Comparison of ENCODE assay signal across 9 mouse cellular contexts in the genomic region with DNA sequence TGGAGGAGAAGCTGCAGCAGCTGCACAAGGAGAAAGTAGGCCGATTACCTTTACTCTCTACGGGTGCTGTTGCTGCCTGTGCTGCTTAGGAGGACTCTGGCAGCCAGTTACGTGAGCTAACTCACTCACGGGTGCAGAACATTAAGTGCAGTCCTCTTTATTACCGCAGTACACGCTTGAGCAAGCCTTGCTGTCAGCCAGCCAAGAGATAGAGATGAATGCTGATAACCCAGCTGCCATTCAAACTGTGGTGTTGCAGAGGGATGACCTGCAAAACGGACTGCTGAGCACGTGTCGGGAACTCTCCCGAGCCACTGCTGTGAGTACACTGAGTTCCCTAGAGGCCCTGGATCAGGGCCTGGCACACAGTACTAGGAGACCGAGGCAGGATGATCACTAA. TPM values are rescaled to one million over a fixed set of nuclear protein-coding genes. Genes with fewer than 3 reads are reported as not detected.
A peak's percentile ranks its signal among the peaks of the same experiment; 100 is the strongest.
DNase-seq lines count a peak whose midpoint lies in the region; ATAC-seq lines count a peak whose summit lies in the region.
"Had no signal": no experiment of that assay in that cellular context is flagged by ENCODE, and none has a peak within 500 bp of the region (broad histone marks: within the 10 kb centered on the region; RNA-seq: fewer than 3 reads in every experiment).

No protein-coding gene starts in this region.

- H3K36me3 ChIP-seq in liver, embryonic 13.5 days: peaks cover 10% of the 10 kb centered on the region; the same call in 1 of the 2 replicates
- H3K36me3 ChIP-seq in neural tube, embryonic 14.5 days (ENCODE audit: control insufficient read depth, insufficient read depth, low read length): peaks cover 34% of the 10 kb centered on the region
- peaks cover 54% of the 10 kb centered on the region for H3K36me3 ChIP-seq in forebrain, embryonic 13.5 days (ENCODE audit: poor library complexity, severe bottlenecking)

- 69% methylated on average over 11 of the region's 11 CpGs for WGBS in liver, embryonic 13.5 days (ENCODE audit: insufficient replicate concordance)
- WGBS in neural tube, embryonic 14.5 days: 58% methylated on average over 11 of the region's 11 CpGs
- 85% methylated on average over 11 of the region's 11 CpGs for WGBS in forebrain, embryonic 13.5 days

- no peaks in the 10 kb centered on the region for H3K27me3 ChIP-seq in liver, embryonic 13.5 days
- no peaks in the 10 kb centered on the region for H3K27me3 ChIP-seq in neural tube, embryonic 14.5 days (ENCODE audit: control insufficient read depth, insufficient read depth, low read length)
- H3K27me3 ChIP-seq in forebrain, embryonic 13.5 days: no peaks in the 10 kb centered on the region
- H3K27me3 ChIP-seq: midbrain, embryonic 12.5 days had no signal

- H3K27ac ChIP-seq in liver, embryonic 13.5 days: no peak overlapping the region
- no peak overlapping the region for H3K27ac ChIP-seq in neural tube, embryonic 14.5 days (ENCODE audit: low read depth, low read length)
- no peak overlapping the region for H3K27ac ChIP-seq in forebrain, embryonic 13.5 days
- H3K27ac ChIP-seq: midbrain, embryonic 12.5 days had no signal

- DNase-seq in liver, embryonic 13.5 days: no peak
- DNase-seq in liver: no peak
- DNase-seq in cerebellum, adult 8-10 months: peak; percentile 30
- DNase-seq in kidney, adult 9 months: peak; percentile 77
- DNase-seq in gastrocnemius, postnatal 10 days: no peak
- no peak for DNase-seq in thymus, adult 18-20 months

- H3K4me1 ChIP-seq in liver, embryonic 13.5 days (replicated peaks): no peaks in the 10 kb centered on the region
- H3K4me1 ChIP-seq in neural tube, embryonic 14.5 days (ENCODE audit: control insufficient read depth, insufficient read depth, low read length): no peaks in the 10 kb centered on the region
- no peaks in the 10 kb centered on the region for H3K4me1 ChIP-seq in forebrain, embryonic 13.5 days
- H3K4me1 ChIP-seq: midbrain, embryonic 12.5 days had no signal

- no peak overlapping the region for H3K4me3 ChIP-seq in liver, embryonic 13.5 days (replicated peaks)
- H3K4me3 ChIP-seq in neural tube, embryonic 14.5 days (ENCODE audit: low read depth, low read length): no peak overlapping the region
- no peak overlapping the region for H3K4me3 ChIP-seq in forebrain, embryonic 13.5 days
- H3K4me3 ChIP-seq: midbrain, embryonic 12.5 days had no signal

- no peak overlapping the region for H3K9ac ChIP-seq in liver, embryonic 13.5 days
- no peak overlapping the region for H3K9ac ChIP-seq in neural tube, embryonic 14.5 days (replicated peaks; ENCODE audit: low read depth, low read length)
- no peak overlapping the region for H3K9ac ChIP-seq in forebrain, embryonic 13.5 days
- H3K9ac ChIP-seq: midbrain, embryonic 12.5 days had no signal

- 0 out of 2 replicates have a peak, but pooled peaks have one; percentile 23 for ATAC-seq in liver, embryonic 13.5 days (ENCODE audit: low read depth)
- ATAC-seq in neural tube, embryonic 14.5 days (ENCODE audit: low read depth): peak; percentile 82
- no peak for ATAC-seq in forebrain, embryonic 13.5 days

- no peak overlapping the region for H3K4me2 ChIP-seq in liver, embryonic 13.5 days
- no peak overlapping the region for H3K4me2 ChIP-seq in neural tube, embryonic 14.5 days (ENCODE audit: low read depth, low read length)
- no peak overlapping the region for H3K4me2 ChIP-seq in forebrain, embryonic 13.5 days
- H3K4me2 ChIP-seq: midbrain, embryonic 12.5 days had no signal

- H3K9me3 ChIP-seq in liver, embryonic 13.5 days (replicated peaks): no peaks in the 10 kb centered on the region
- no peaks in the 10 kb centered on the region for H3K9me3 ChIP-seq in neural tube, embryonic 14.5 days (ENCODE audit: control insufficient read depth, low read length)
- H3K9me3 ChIP-seq in forebrain, embryonic 13.5 days (replicated peaks): no peaks in the 10 kb centered on the region
- H3K9me3 ChIP-seq: midbrain, embryonic 12.5 days had no signal

RNA-seq across cellular contexts. Expression of a gene that starts 52.3 kb away (rescaled TPM):
- polyA plus RNA-seq in liver, embryonic 13.5 days (2015; fragmentation: Nextera tagmentation; extraction: Ambion mirVana): 3.0 and 3.7 TPM in 2 replicates
- 12.2 and 12.8 TPM in 2 replicates for polyA plus RNA-seq in neural tube, embryonic 14.5 days (2014; fragmentation: Nextera tagmentation; extraction: Ambion mirVana)
- total RNA-seq in gastrocnemius, postnatal 10 days (2021): 10 to 100 TPM; 38.6 to 45.2 TPM
- 8.8 and 10.2 TPM in 2 replicates for polyA plus RNA-seq in forebrain, embryonic 13.5 days (2015; fragmentation: Nextera tagmentation; extraction: Ambion mirVana)

Comparison
In these comparisons a context has a peak if more than half of its experiments do, and no peak if none do; other contexts are left out.
1. DNase-seq: peak in cerebellum, adult 8-10 months (single experiment) and kidney, adult 9 months (single experiment); none in liver, embryonic 13.5 days (single experiment), liver (single experiment), gastrocnemius, postnatal 10 days (single experiment) and thymus, adult 18-20 months (0 of 2).